Mouse (Mus musculus): Measurements from ENCODE around the gene Cntnap5a. TPM values are rescaled to one million over a fixed set of nuclear protein-coding genes. Genes with fewer than 3 reads are reported as not detected.

The Cntnap5a gene
- total and polyA plus RNA-seq, 3 experiments, result not detected

GRCm38 (mm10) chr1:116311512-116311911, 627.0 kb downstream of the Cntnap5a start:
- Histone ChIP-seq H3K4me2 (ENCODE audit: insufficient read depth, low read depth, poor library complexity, severe bottlenecking) (no peak overlapping the region), H3K36me3 (replicated peaks in 1 of 2; ENCODE audit: control insufficient read depth in 1 of 2, insufficient read depth in 1 of 2, low read length in 1 of 2) (no peaks in the 10 kb centered on the region), H3K4me1 (ENCODE audit: control insufficient read depth in 1 of 2, insufficient read depth in 2 of 2) (no peaks in the 10 kb centered on the region), H3K9ac (ENCODE audit: insufficient read depth, low read depth) (no peak overlapping the region), H3K4me3 (replicated peaks in 1 of 3; ENCODE audit: low read depth in 2 of 3, low read length in 2 of 3, poor library complexity in 1 of 3) (no peak overlapping the region), H3K79me2 (replicated peaks; ENCODE audit: control insufficient read depth, extremely low read depth, insufficient read depth, poor library complexity, severe bottlenecking) (no peaks in the 10 kb centered on the region), H3K27me3 (replicated peaks) (no peaks in the 10 kb centered on the region), H3K27ac (ENCODE audit: insufficient read depth, low read depth) (no peak overlapping the region), H3K9me3 (replicated peaks; ENCODE audit: low read length) (peaks cover 43% of the 10 kb centered on the region)
- TF ChIP-seq NRF1 (IDR thresholded peaks at IDR 0.05; ENCODE audit: low read depth, low read length), result no peak
- dilution Hi-C loops (cut with MboI; ENCODE audit: extremely low pct_ligation_motif_present, extremely low pct_unique_long_range_greater_than_20kb, low sequenced_read_pairs), result no loop called here
- no peak for DNase-seq (ENCODE audit: extremely low read depth)
- in situ Hi-C loops (cut with MboI; ENCODE audit: low pct_ligation_motif_present, low pct_unique_long_range_greater_than_20kb, low sequenced_read_pairs), result no loop called here

GRCm38 (mm10) chr1:116313269-116313668, 628.7 kb downstream of the Cntnap5a start:
- in situ Hi-C loops (cut with MboI; ENCODE audit: low pct_ligation_motif_present, low pct_unique_long_range_greater_than_20kb, low sequenced_read_pairs) (no loop called here), dilution Hi-C loops (cut with MboI; ENCODE audit: extremely low pct_ligation_motif_present, extremely low pct_unique_long_range_greater_than_20kb, low sequenced_read_pairs) (no loop called here)
- Histone ChIP-seq H3K4me3 (replicated peaks in 1 of 3; ENCODE audit: low read depth in 2 of 3, low read length in 2 of 3, poor library complexity in 1 of 3) (no peak overlapping the region), H3K27ac (ENCODE audit: insufficient read depth, low read depth) (no peak overlapping the region), H3K36me3 (replicated peaks in 1 of 2; ENCODE audit: control insufficient read depth in 1 of 2, insufficient read depth in 1 of 2, low read length in 1 of 2) (no peaks in the 10 kb centered on the region), H3K9me3 (replicated peaks; ENCODE audit: low read length) (peaks cover 35% of the 10 kb centered on the region), H3K79me2 (replicated peaks; ENCODE audit: control insufficient read depth, extremely low read depth, insufficient read depth, poor library complexity, severe bottlenecking) (no peaks in the 10 kb centered on the region), H3K4me1 (ENCODE audit: control insufficient read depth in 1 of 2, insufficient read depth in 2 of 2) (no peaks in the 10 kb centered on the region), H3K27me3 (replicated peaks) (no peaks in the 10 kb centered on the region), H3K9ac (ENCODE audit: insufficient read depth, low read depth) (no peak overlapping the region), H3K4me2 (ENCODE audit: insufficient read depth, low read depth, poor library complexity, severe bottlenecking) (no peak overlapping the region)
- no peak for DNase-seq (ENCODE audit: extremely low read depth)
- TF ChIP-seq JUND (conservative IDR thresholded peaks at IDR 0.05; ENCODE audit: low read depth, low read length) (no peak), KAT2A (IDR thresholded peaks at IDR 0.05; ENCODE audit: insufficient replicate concordance, low read length) (no peak), MAZ (IDR thresholded peaks at IDR 0.05; ENCODE audit: low read depth, low read length) (no peak), BHLHE40 (IDR thresholded peaks at IDR 0.05; ENCODE audit: low read depth, low read length) (no peak), SIN3A (IDR thresholded peaks at IDR 0.05; ENCODE audit: low read length) (no peak), CTCF (conservative IDR thresholded peaks at IDR 0.05 in 1 of 2, IDR thresholded peaks at IDR 0.05 in 1 of 2; ENCODE audit: low read depth in 2 of 2, low read length in 2 of 2) (no peak), CHD1 (IDR thresholded peaks at IDR 0.05; ENCODE audit: low read depth, low read length) (no peak), ZC3H11A (IDR thresholded peaks at IDR 0.05; ENCODE audit: low read depth, low read length) (no peak), UBTF (IDR thresholded peaks at IDR 0.05; ENCODE audit: low read depth, low read length) (no peak), USF2 (conservative IDR thresholded peaks at IDR 0.05; ENCODE audit: low read depth, low read length) (no peak), JUN (IDR thresholded peaks at IDR 0.05; ENCODE audit: insufficient read depth, low read depth, low read length) (no peak), EP300 (IDR thresholded peaks at IDR 0.05; ENCODE audit: low read length) (no peak), NELFE (IDR thresholded peaks at IDR 0.05; ENCODE audit: low read depth, low read length) (no peak)

GRCm38 (mm10) chr1:116324505-116324904, 639.9 kb downstream of the Cntnap5a start:
- Histone ChIP-seq H3K36me3 (replicated peaks in 1 of 2; ENCODE audit: control insufficient read depth in 1 of 2, insufficient read depth in 1 of 2, low read length in 1 of 2) (no peaks in the 10 kb centered on the region), H3K9me3 (replicated peaks; ENCODE audit: low read length) (peaks cover 46% of the 10 kb centered on the region), H3K9ac (ENCODE audit: insufficient read depth, low read depth) (no peak overlapping the region), H3K4me2 (ENCODE audit: insufficient read depth, low read depth, poor library complexity, severe bottlenecking) (no peak overlapping the region), H3K4me1 (ENCODE audit: control insufficient read depth in 1 of 2, insufficient read depth in 2 of 2) (no peaks in the 10 kb centered on the region), H3K27me3 (replicated peaks) (no peaks in the 10 kb centered on the region), H3K79me2 (replicated peaks; ENCODE audit: control insufficient read depth, extremely low read depth, insufficient read depth, poor library complexity, severe bottlenecking) (no peaks in the 10 kb centered on the region), H3K27ac (ENCODE audit: insufficient read depth, low read depth) (no peak overlapping the region), H3K4me3 (replicated peaks in 1 of 3; ENCODE audit: low read depth in 2 of 3, low read length in 2 of 3, poor library complexity in 1 of 3) (no peak overlapping the region)
- dilution Hi-C loops (cut with MboI; ENCODE audit: extremely low pct_ligation_motif_present, extremely low pct_unique_long_range_greater_than_20kb, low sequenced_read_pairs), result no loop called here
- in situ Hi-C loops (cut with MboI; ENCODE audit: low pct_ligation_motif_present, low pct_unique_long_range_greater_than_20kb, low sequenced_read_pairs), result no loop called here
- TF ChIP-seq E2F4 (IDR thresholded peaks at IDR 0.05; ENCODE audit: insufficient replicate concordance, low read depth, low read length) (no peak), ZC3H11A (IDR thresholded peaks at IDR 0.05; ENCODE audit: low read depth, low read length) (no peak), MAX (IDR thresholded peaks at IDR 0.05; ENCODE audit: low read length) (no peak), MEF2A (IDR thresholded peaks at IDR 0.05; ENCODE audit: borderline replicate concordance, low read depth, low read length) (no peak), SMC3 (IDR thresholded peaks at IDR 0.05; ENCODE audit: low read depth, low read length) (no peak)
- no peak for DNase-seq (ENCODE audit: extremely low read depth)
